Mouse (Mus musculus): ENCODE data around the gene Vmn2r19. TPM values are rescaled to one million over a fixed set of nuclear protein-coding genes. Genes with fewer than 3 reads are reported as not detected.

The Vmn2r19 gene
- polyA plus RNA-seq (2014; fragmentation: Nextera tagmentation; extraction: Ambion mirVana) = not detected in 2 replicates

DNA sequence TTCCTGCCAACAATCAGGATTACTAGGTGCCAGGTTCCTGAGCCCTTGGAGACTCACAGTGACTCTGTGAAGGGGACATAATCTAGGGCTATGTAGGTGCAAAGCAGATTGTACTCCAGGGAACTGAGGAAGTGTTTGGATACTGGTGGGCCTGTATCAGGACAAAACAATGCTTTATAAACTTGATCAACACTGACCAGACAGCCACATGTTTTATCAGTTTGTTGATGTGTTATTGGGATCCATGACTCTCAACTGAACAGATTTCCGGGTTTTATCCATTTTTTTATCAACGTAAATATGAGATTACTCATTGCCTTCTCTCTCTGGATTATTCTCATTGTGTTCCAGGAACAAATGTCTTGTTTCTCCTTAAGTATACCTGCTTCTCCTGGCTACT, at the start of gene Vmn2r19:
Vmn2r19 (plus strand) TSS at position 301 of the 400 bp plus-strand sequence.
- H3K9me3 ChIP-seq (replicated peaks; ENCODE audit: control insufficient read depth, low read length) = no peaks in the 10 kb centered on the region
- no peak within 1 kb of the TSS for H3K4me2 ChIP-seq (ENCODE audit: low read depth, low read length)
- H3K9ac ChIP-seq (replicated peaks; ENCODE audit: low read length) = no peak within 1 kb of the TSS
- H3K27me3 ChIP-seq (ENCODE audit: control insufficient read depth, insufficient read depth, low read length) = no peaks in the 10 kb centered on the region
- DNase-seq (ENCODE audit: low spot score) = no peak
- H3K36me3 ChIP-seq (replicated peaks; ENCODE audit: control insufficient read depth, insufficient read depth, low read depth, low read length) = no peaks in the 10 kb centered on the region
- no peak within 1 kb of the TSS for H3K27ac ChIP-seq (replicated peaks; ENCODE audit: low read depth, low read length)
- no peaks in the 10 kb centered on the region for H3K4me1 ChIP-seq (ENCODE audit: control insufficient read depth, insufficient read depth, low read length)
- ATAC-seq (replicated peaks; ENCODE audit: insufficient number of reproducible peaks, low FRiP score, low TSS enrichment, low read depth) = no peak
- H3K4me3 ChIP-seq (ENCODE audit: low read depth, low read length) = no peak within 1 kb of the TSS
- WGBS = 76% methylated on average over 2 of the region's 2 CpGs

DNA sequence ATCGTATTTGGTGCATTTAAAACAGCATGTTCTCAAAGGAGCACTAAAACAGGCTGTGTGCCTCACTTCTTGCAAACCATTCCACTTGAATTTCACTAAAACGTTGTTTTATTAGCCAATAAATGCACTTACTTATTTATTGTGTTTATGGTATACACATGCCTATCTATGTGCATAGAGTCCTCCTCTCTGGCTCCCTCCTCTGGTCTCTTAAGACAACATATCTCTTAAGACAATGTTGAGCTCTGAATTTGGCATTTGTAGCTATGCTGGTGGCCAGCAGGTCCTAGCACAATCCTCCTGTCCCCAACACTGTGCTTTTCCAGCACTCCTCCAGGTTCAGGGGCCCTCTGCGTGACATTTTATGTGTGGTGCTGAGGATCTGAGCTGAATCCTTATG, 49.2 kb upstream of the Vmn2r19 start:
- ATAC-seq (replicated peaks; ENCODE audit: insufficient number of reproducible peaks, low FRiP score, low TSS enrichment, low read depth) (no peak), DNase-seq (ENCODE audit: low spot score) (no peak)
- Histone ChIP-seq H3K9me3 (replicated peaks; ENCODE audit: control insufficient read depth, low read length) (no peaks in the 10 kb centered on the region), H3K27ac (replicated peaks; ENCODE audit: low read depth, low read length) (no peak overlapping the region), H3K9ac (replicated peaks; ENCODE audit: low read length) (no peak overlapping the region), H3K36me3 (replicated peaks; ENCODE audit: control insufficient read depth, insufficient read depth, low read depth, low read length) (no peaks in the 10 kb centered on the region), H3K4me2 (ENCODE audit: low read depth, low read length) (no peak overlapping the region), H3K4me1 (ENCODE audit: control insufficient read depth, insufficient read depth, low read length) (no peaks in the 10 kb centered on the region), H3K4me3 (ENCODE audit: low read depth, low read length) (no peak overlapping the region), H3K27me3 (ENCODE audit: control insufficient read depth, insufficient read depth, low read length) (no peaks in the 10 kb centered on the region)
- WGBS = 80% methylated on average over 3 of the region's 3 CpGs

DNA sequence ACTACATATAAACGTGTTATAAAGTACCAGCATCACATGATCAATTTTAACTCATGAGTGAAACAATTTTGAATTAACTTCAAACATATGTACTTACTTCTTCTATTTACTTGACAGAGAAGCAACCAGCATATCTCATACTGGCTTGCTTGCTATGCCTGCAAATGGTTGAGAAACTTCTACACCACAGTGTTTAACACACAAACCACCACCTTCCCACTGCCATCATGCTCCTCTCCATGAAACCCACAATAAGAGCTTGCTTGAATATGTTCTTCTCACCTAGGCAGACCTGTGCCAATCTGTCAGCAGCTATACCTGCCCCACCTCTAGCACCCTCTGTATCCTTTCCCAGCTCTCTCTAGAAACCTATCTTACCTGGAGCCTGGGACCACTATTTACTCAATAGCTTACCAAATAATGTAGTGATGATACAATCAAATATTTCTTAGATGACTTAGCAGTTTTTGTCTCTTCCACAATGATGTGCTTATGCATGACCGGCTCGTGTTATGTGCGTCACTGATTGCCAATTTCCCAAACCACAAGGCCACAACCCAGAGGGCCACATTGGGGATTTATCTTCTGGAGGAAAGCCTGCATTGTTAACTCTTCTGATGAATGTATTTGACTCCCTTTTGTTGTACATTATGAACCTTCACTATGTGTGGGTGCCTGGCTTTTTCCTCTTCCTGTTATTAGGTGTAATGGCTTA, 48.1 kb upstream of the Vmn2r19 start:
- Histone ChIP-seq H3K9ac (replicated peaks; ENCODE audit: low read length) (no peak overlapping the region), H3K4me3 (ENCODE audit: low read depth, low read length) (no peak overlapping the region), H3K9me3 (replicated peaks; ENCODE audit: control insufficient read depth, low read length) (no peaks in the 10 kb centered on the region), H3K27me3 (ENCODE audit: control insufficient read depth, insufficient read depth, low read length) (no peaks in the 10 kb centered on the region), H3K27ac (replicated peaks; ENCODE audit: low read depth, low read length) (no peak overlapping the region), H3K4me2 (ENCODE audit: low read depth, low read length) (no peak overlapping the region), H3K36me3 (replicated peaks; ENCODE audit: control insufficient read depth, insufficient read depth, low read depth, low read length) (no peaks in the 10 kb centered on the region), H3K4me1 (ENCODE audit: control insufficient read depth, insufficient read depth, low read length) (no peaks in the 10 kb centered on the region)
- DNase-seq (ENCODE audit: low spot score) (no peak), ATAC-seq (replicated peaks; ENCODE audit: insufficient number of reproducible peaks, low FRiP score, low TSS enrichment, low read depth) (no peak)
- 78% methylated on average over 4 of the region's 4 CpGs for WGBS

DNA sequence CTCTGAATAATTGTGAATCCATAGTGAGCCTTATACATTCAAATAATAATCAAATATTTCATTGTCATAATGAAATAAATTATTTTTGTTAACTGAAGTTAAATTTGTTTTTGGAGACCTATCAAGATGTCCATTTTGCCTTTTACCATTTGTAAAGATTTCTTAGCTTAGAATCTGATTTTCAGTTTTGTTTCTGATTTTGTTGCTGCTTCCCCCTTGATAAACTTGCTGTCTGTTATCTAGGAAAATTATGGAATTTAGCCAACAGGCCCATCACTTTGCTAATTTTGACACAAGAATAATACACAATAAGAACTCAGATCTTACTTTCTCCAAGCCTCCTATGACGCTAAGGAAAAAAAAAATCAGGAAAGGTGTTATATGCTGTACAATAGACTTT, 47.3 kb upstream of the Vmn2r19 start:
- Histone ChIP-seq H3K27ac (replicated peaks; ENCODE audit: low read depth, low read length) (no peak overlapping the region), H3K27me3 (ENCODE audit: control insufficient read depth, insufficient read depth, low read length) (no peaks in the 10 kb centered on the region), H3K4me3 (ENCODE audit: low read depth, low read length) (no peak overlapping the region), H3K4me1 (ENCODE audit: control insufficient read depth, insufficient read depth, low read length) (no peaks in the 10 kb centered on the region), H3K9me3 (replicated peaks; ENCODE audit: control insufficient read depth, low read length) (no peaks in the 10 kb centered on the region), H3K4me2 (ENCODE audit: low read depth, low read length) (no peak overlapping the region), H3K36me3 (replicated peaks; ENCODE audit: control insufficient read depth, insufficient read depth, low read depth, low read length) (no peaks in the 10 kb centered on the region), H3K9ac (replicated peaks; ENCODE audit: low read length) (no peak overlapping the region)
- ATAC-seq (replicated peaks; ENCODE audit: insufficient number of reproducible peaks, low FRiP score, low TSS enrichment, low read depth) = no peak
- DNase-seq (ENCODE audit: low spot score) = no peak
- WGBS = 82% methylated on average over 1 of the region's 1 CpGs

DNA sequence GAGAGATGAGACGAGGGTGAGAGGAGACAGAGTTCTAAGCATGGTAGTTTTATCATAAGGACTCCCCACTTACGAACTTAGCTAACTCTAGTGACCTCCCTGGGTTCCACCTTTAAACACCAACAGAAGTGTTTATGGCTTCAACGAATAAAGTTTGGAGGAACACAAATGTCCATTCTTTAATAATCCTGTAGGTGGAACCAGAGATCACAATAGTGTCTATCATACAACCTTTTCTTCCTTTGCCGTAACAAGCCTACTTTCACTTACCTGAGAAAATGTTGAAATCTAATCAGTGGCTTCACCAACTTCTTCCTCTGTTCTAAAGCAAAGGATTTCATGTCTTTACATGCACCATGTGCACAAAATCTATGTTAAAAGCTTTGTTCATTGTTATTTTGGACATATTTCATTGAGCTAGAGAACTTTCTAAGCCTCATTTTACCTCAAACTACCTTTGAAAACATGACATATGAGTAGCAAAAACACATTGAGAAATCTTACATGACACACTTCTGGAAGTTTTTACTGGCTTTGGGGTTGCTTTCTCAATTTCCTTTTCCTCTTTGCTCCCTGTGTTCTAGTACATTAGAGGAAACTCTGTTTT, 46.5 kb upstream of the Vmn2r19 start, which contains the start of gene Clec4d:
Clec4d (plus strand) TSS at position 557 of the 607 bp plus-strand sequence.
- Histone ChIP-seq H3K27me3 (ENCODE audit: control insufficient read depth, insufficient read depth, low read length) (no peaks in the 10 kb centered on the region), H3K27ac (replicated peaks; ENCODE audit: low read depth, low read length) (no peak within 1 kb of the TSS), H3K4me2 (ENCODE audit: low read depth, low read length) (no peak within 1 kb of the TSS), H3K4me1 (ENCODE audit: control insufficient read depth, insufficient read depth, low read length) (no peaks in the 10 kb centered on the region), H3K4me3 (ENCODE audit: low read depth, low read length) (no peak within 1 kb of the TSS), H3K9me3 (replicated peaks; ENCODE audit: control insufficient read depth, low read length) (no peaks in the 10 kb centered on the region), H3K9ac (replicated peaks; ENCODE audit: low read length) (no peak within 1 kb of the TSS), H3K36me3 (replicated peaks; ENCODE audit: control insufficient read depth, insufficient read depth, low read depth, low read length) (no peaks in the 10 kb centered on the region)
- ATAC-seq (replicated peaks; ENCODE audit: insufficient number of reproducible peaks, low FRiP score, low TSS enrichment, low read depth) (no peak), DNase-seq (ENCODE audit: low spot score) (no peak)
- WGBS = 66% methylated on average over 4 of the region's 4 CpGs

DNA sequence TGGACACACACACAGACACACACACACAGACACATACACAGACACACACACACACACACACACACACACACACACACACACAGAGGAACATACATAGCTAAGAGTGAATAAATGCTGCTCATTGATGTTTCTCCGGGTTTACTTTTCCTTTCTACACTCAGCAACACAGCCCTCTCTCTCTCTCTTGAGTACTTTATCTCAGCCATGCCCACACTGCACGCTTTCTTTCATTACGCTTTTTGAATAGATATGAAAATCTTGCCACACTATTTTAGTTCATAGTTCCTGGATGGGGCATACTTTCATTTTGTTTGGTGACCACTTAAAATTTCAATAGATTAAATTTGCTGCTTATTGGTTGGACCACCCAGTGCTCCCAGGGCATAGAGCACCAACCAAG, 43.9 kb upstream of the Vmn2r19 start:
- H3K9me3 ChIP-seq (replicated peaks; ENCODE audit: control insufficient read depth, low read length) = no peaks in the 10 kb centered on the region
- 83% methylated on average over 3 of the region's 3 CpGs for WGBS
- no peak overlapping the region for H3K4me2 ChIP-seq (ENCODE audit: low read depth, low read length)
- H3K27me3 ChIP-seq (ENCODE audit: control insufficient read depth, insufficient read depth, low read length) = no peaks in the 10 kb centered on the region
- no peaks in the 10 kb centered on the region for H3K36me3 ChIP-seq (replicated peaks; ENCODE audit: control insufficient read depth, insufficient read depth, low read depth, low read length)
- H3K27ac ChIP-seq (replicated peaks; ENCODE audit: low read depth, low read length) = no peak overlapping the region
- no peak for ATAC-seq (replicated peaks; ENCODE audit: insufficient number of reproducible peaks, low FRiP score, low TSS enrichment, low read depth)
- no peak overlapping the region for H3K9ac ChIP-seq (replicated peaks; ENCODE audit: low read length)
- H3K4me3 ChIP-seq (ENCODE audit: low read depth, low read length) = no peak overlapping the region
- H3K4me1 ChIP-seq (ENCODE audit: control insufficient read depth, insufficient read depth, low read length) = no peaks in the 10 kb centered on the region
- DNase-seq (ENCODE audit: low spot score) = no peak

DNA sequence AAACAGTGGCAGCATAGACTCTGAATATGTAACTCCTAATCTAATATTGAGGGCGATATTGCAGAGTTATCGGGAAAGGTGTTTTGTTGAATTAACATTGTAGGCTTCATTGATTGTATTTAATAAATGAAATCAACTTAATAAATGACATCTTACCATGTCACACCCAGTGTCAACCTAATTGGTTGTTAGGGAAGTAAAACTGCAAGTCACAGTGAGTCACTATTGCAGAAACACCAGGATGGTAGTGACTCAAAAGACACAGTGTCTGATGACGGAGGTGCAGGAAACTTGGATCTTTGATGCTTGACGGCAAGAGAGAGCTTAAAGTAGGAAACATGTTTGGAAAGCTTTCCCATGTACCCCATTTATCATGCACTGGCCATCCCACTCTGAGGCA, 42.3 kb upstream of the Vmn2r19 start:
- DNase-seq (ENCODE audit: low spot score) (no peak), ATAC-seq (replicated peaks; ENCODE audit: insufficient number of reproducible peaks, low FRiP score, low TSS enrichment, low read depth) (no peak)
- Histone ChIP-seq H3K4me2 (ENCODE audit: low read depth, low read length) (no peak overlapping the region), H3K36me3 (replicated peaks; ENCODE audit: control insufficient read depth, insufficient read depth, low read depth, low read length) (no peaks in the 10 kb centered on the region), H3K4me1 (ENCODE audit: control insufficient read depth, insufficient read depth, low read length) (no peaks in the 10 kb centered on the region), H3K27ac (replicated peaks; ENCODE audit: low read depth, low read length) (no peak overlapping the region), H3K4me3 (ENCODE audit: low read depth, low read length) (no peak overlapping the region), H3K27me3 (ENCODE audit: control insufficient read depth, insufficient read depth, low read length) (no peaks in the 10 kb centered on the region), H3K9ac (replicated peaks; ENCODE audit: low read length) (no peak overlapping the region), H3K9me3 (replicated peaks; ENCODE audit: control insufficient read depth, low read length) (no peaks in the 10 kb centered on the region)
- WGBS = 82% methylated on average over 4 of the region's 4 CpGs

DNA sequence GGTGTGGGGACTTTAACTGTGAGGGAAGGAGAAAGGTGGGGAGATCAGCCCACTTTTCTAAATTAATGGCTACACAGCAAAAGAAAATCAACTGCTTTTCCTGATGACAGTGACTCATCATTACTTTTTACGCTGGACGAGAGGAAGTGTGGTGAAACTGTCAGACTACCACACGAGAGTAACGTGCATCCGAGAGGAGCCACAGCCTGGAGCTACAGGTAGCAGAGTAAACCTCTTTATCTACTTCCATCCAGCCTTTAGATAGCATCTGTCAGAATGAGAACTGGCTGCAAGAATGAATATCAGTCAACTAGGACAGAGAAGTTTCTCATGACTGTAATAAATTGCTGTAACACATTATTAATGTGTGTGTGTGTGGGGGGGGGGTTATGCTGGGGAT, 41.2 kb upstream of the Vmn2r19 start:
- ATAC-seq (replicated peaks; ENCODE audit: insufficient number of reproducible peaks, low FRiP score, low TSS enrichment, low read depth) (no peak), DNase-seq (ENCODE audit: low spot score) (no peak)
- Histone ChIP-seq H3K36me3 (replicated peaks; ENCODE audit: control insufficient read depth, insufficient read depth, low read depth, low read length) (no peaks in the 10 kb centered on the region), H3K27ac (replicated peaks; ENCODE audit: low read depth, low read length) (no peak overlapping the region), H3K4me2 (ENCODE audit: low read depth, low read length) (no peak overlapping the region), H3K4me3 (ENCODE audit: low read depth, low read length) (no peak overlapping the region), H3K4me1 (ENCODE audit: control insufficient read depth, insufficient read depth, low read length) (no peaks in the 10 kb centered on the region), H3K9ac (replicated peaks; ENCODE audit: low read length) (no peak overlapping the region), H3K27me3 (ENCODE audit: control insufficient read depth, insufficient read depth, low read length) (no peaks in the 10 kb centered on the region), H3K9me3 (replicated peaks; ENCODE audit: control insufficient read depth, low read length) (no peaks in the 10 kb centered on the region)
- WGBS = 83% methylated on average over 5 of the region's 5 CpGs

All from embryonic facial prominence, embryonic 11.5 days (tissue).